Mouse (Mus musculus) liver, embryonic 14.5 days (tissue): ENCODE results near the gene Mybl2. TPM values are rescaled to one million over a fixed set of nuclear protein-coding genes. Genes with fewer than 3 reads are reported as not detected.

ENCODE experiments used
- ATAC-seq: fragments of 200-750 bp; cut with Nextera tagmentation; 2 replicates; pipeline ENCODE4 v1.8.0; 2017; ENCODE audit warnings: moderate number of reproducible peaks, mild to moderate bottlenecking, moderate library complexity; ENCODE audit not compliant: insufficient read depth
- DNase-seq, 3 experiments: peaks; one replicate each; pipeline ENCODE4 v3.0.0-alpha.2; 2012 to 2013; ENCODE audit warnings: low read depth in 3 of 3, low spot score in 3 of 3
- H3K27ac ChIP-seq: fragments of 300-500 bp; sonication (generic); 2 replicates; pipeline ENCODE4 v1.5.1; 2014; ENCODE audit warnings: moderate library complexity, mild to moderate bottlenecking, control low read depth, inconsistent platforms
- H3K27me3 ChIP-seq: fragments of 300-500 bp; sonication (generic); 2 replicates; pipeline ENCODE4 v1.6.1; 2014; ENCODE audit warnings: mild to moderate bottlenecking, low read length, moderate library complexity; ENCODE audit not compliant: control insufficient read depth, insufficient read depth
- H3K36me3 ChIP-seq: fragments of 300-500 bp; sonication (generic); replicated peaks from 2 replicates; pipeline ENCODE4 v1.6.1; 2014; ENCODE audit warnings: low read depth; ENCODE audit not compliant: control insufficient read depth, insufficient read depth
- H3K4me1 ChIP-seq, 2 experiments: fragments of 200-500 bp in 1 of 2; fragments of 300-500 bp in 1 of 2; sonication (generic) in 1 of 2; replicated peaks; 2 replicates each; pipeline ENCODE4 v1.6.1; 2012 to 2014; ENCODE audit warnings: antibody characterized with exemption in 1 of 2, inconsistent platforms in 1 of 2, low read length in 1 of 2; ENCODE audit not compliant: control insufficient read depth in 2 of 2, insufficient read depth in 2 of 2
- H3K4me2 ChIP-seq: fragments of 300-500 bp; sonication (generic); 2 replicates; pipeline ENCODE4 v1.6.1; 2014; ENCODE audit warnings: low read depth, mild to moderate bottlenecking, control low read depth, moderate library complexity
- H3K4me3 ChIP-seq, 2 experiments: fragments of 200-500 bp in 1 of 2; fragments of 300-500 bp in 1 of 2; sonication (generic) in 1 of 2; 2 replicates each; pipeline ENCODE4 v1.5.1; 2012 to 2014; ENCODE audit warnings: low read depth in 2 of 2, low read length in 2 of 2, mild to moderate bottlenecking in 2 of 2, control low read depth in 1 of 2, inconsistent platforms in 1 of 2, moderate library complexity in 1 of 2; ENCODE audit not compliant: insufficient read depth in 1 of 2
- H3K9ac ChIP-seq: fragments of 300-500 bp; sonication (generic); replicated peaks from 2 replicates; pipeline ENCODE4 v1.6.1; 2014; ENCODE audit warnings: mild to moderate bottlenecking, control low read depth, moderate library complexity
- H3K9me3 ChIP-seq: fragments of 300-500 bp; sonication (generic); 2 replicates; pipeline ENCODE4 v1.6.1; 2016; ENCODE audit warnings: low read length, mixed read lengths; ENCODE audit not compliant: control insufficient read depth
- CTCF ChIP-seq: IDR thresholded peaks from 2 replicates; pipeline ENCODE4 v1.5.1; 2016; ENCODE audit warnings: antibody characterized with exemption, low read depth, control low read depth
- EP300 ChIP-seq: IDR thresholded peaks from 2 replicates; pipeline ENCODE4 v1.6.1; 2016; ENCODE audit warnings: antibody characterized with exemption, low read depth
- WGBS: fragments of 180-500 bp; shearing (Covaris S2); extraction: QIAGEN DNeasy Blood & Tissue Kit; methylation state at CpG from one replicate; pipeline ENCODE4 v1.1.7; 2014; ENCODE audit not compliant: insufficient replicate concordance; 5-methylcytosine and 5-hydroxymethylcytosine counted together
- microRNA-seq: library from miRNA; unstranded; fragments of <30 nt; microRNA quantifications from one replicate; pipeline ENCODE4, GENCODE M21; 2016
- polyA plus RNA-seq, 2 experiments: library from polyadenylated mRNA; depleted of rRNA in 1 of 2; stranded (reverse) in 1 of 2; unstranded in 1 of 2; fragments of >200 nt; fragmentation: Nextera tagmentation in 1 of 2; extraction: Ambion mirVana in 1 of 2; gene quantifications; 2 replicates each; pipeline versions ENCODE4 v1.2.1 to v1.2.3; 2012 to 2014

Gene Mybl2
- polyA plus RNA-seq, 2 experiments, result 30.8 to 33.7 TPM

DNA sequence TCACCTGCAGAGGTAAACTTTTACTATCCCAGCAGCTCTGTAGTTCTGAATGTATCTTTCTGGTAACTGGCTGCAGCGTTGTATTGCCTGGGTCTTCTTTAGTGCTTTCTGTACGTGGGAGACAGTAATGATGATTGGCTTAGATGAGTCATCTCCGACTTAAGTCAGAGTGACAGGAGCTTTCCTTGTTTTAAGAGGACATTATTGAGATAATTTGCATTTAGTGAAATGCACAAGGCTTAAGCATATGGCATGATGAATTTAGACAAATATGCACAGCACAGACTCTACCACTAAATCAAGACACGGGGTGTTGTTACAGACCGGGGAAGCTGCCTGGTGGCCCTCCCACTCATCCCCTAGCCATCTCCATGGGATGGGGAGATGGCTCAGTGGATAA lies 77.8 kb downstream of the Mybl2 start:
- no peak overlapping the region for H3K4me3 ChIP-seq
- WGBS, result 69% methylated on average over 5 of the region's 5 CpGs
- no peak overlapping the region for H3K27ac ChIP-seq
- H3K4me2 ChIP-seq, result no peak overlapping the region
- TF ChIP-seq EP300 (no peak), CTCF (no peak)
- H3K4me1 ChIP-seq, result no peaks in the 10 kb centered on the region
- DNase-seq (no peak), ATAC-seq (no peak)
- H3K27me3 ChIP-seq, result no peaks in the 10 kb centered on the region
- no peaks in the 10 kb centered on the region for H3K36me3 ChIP-seq
- no peak overlapping the region for H3K9ac ChIP-seq
- no peaks in the 10 kb centered on the region for H3K9me3 ChIP-seq

Small RNAs within 50 kb of the gene (microRNA-seq; reads per million reads assigned to microRNA genes)
- not detected for gene Gm22174
- gene Mir7003, result not detected

Other genes with a start within 250 kb of the Mybl2 start
- gene Srsf6, start 123.2 kb upstream of the Mybl2 start, polyA plus RNA-seq (2012; rRNA removed), result 72.5 and 113 TPM in 2 replicates
- 80.4 and 94.3 TPM in 2 replicates for gene Srsf6, start 123.2 kb upstream of the Mybl2 start, polyA plus RNA-seq (2014; fragmentation: Nextera tagmentation; extraction: Ambion mirVana)
- gene L3mbtl1, start 111.2 kb upstream of the Mybl2 start, polyA plus RNA-seq (2012; rRNA removed), result 0.08 and 0.32 TPM in 2 replicates
- gene L3mbtl1, start 111.2 kb upstream of the Mybl2 start, polyA plus RNA-seq (2014; fragmentation: Nextera tagmentation; extraction: Ambion mirVana), result 0.04 TPM in 1 of 2 replicates, not detected in the other
- 1.9 and 2.1 TPM in 2 replicates for gene Sgk2, start 67.4 kb upstream of the Mybl2 start, polyA plus RNA-seq (2012; rRNA removed)
- 3.6 and 4.0 TPM in 2 replicates for gene Sgk2, start 67.4 kb upstream of the Mybl2 start, polyA plus RNA-seq (2014; fragmentation: Nextera tagmentation; extraction: Ambion mirVana)
- 8.1 and 10.9 TPM in 2 replicates for gene Ift52, start 37.3 kb upstream of the Mybl2 start, polyA plus RNA-seq (2012; rRNA removed)
- gene Ift52, start 37.3 kb upstream of the Mybl2 start, polyA plus RNA-seq (2014; fragmentation: Nextera tagmentation; extraction: Ambion mirVana), result 15.6 and 16.3 TPM in 2 replicates
- gene Gtsf1l, start 33.2 kb downstream of the Mybl2 start, polyA plus RNA-seq (2012; rRNA removed), result not detected in 2 replicates
- not detected in 2 replicates for gene Gtsf1l, start 33.2 kb downstream of the Mybl2 start, polyA plus RNA-seq (2014; fragmentation: Nextera tagmentation; extraction: Ambion mirVana)
- 0.71 and 1.4 TPM in 2 replicates for gene Tox2, start 148.4 kb downstream of the Mybl2 start, polyA plus RNA-seq (2012; rRNA removed)
- gene Tox2, start 148.4 kb downstream of the Mybl2 start, polyA plus RNA-seq (2014; fragmentation: Nextera tagmentation; extraction: Ambion mirVana), result 0.25 and 0.45 TPM in 2 replicates